Mouse (Mus musculus) lung, adult 18-20 months (tissue): ENCODE measurements around the gene Stk36.

ENCODE experiments used
- DNase-seq, 2 experiments: peaks; one replicate each; pipeline ENCODE4 v3.0.0; 2022; ENCODE audit warnings: mixed read lengths in 2 of 2

The Stk36 gene

DNA sequence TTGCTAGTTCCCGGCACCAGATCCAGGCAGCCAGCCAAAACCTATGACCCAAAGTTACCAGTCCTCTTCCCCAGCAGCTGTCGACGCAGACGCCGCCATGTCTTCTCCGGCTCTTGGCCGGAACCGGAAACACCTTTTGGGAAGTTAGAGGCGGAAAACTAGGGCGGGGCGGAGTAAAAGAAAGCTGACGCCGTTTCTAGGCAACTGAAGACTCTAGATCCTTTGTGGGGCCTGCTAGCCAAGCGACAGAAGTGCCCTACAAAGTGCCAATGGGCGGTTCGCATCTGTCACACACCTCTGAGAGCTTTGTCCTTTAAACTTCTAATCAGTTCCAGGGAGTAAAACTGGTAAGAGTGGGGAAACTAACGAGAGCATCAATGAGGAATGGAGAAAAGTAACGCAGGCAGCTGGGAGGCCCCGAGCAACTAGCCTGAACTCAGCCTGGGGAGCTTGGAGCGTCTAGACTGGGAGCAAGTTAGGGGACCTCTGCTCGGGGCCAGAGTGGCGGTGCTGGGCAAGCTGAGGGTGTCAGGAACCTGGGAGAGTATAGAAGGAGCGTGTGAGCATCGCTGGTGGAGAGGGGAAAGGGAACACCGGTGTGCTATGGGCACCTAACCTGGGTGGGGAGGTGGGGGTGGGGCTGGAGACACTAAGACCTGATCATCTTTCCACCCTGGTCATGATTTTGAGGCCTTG is at the start of gene Stk36, which contains the start of gene Rnf25:
Gene Stk36 (plus strand): TSS at position 179 of the 696 bp plus-strand sequence.
Gene Rnf25 (minus strand): TSS at position 131 of the 696 bp plus-strand sequence.
- peak; percentile 90 to 92 for DNase-seq

DNA sequence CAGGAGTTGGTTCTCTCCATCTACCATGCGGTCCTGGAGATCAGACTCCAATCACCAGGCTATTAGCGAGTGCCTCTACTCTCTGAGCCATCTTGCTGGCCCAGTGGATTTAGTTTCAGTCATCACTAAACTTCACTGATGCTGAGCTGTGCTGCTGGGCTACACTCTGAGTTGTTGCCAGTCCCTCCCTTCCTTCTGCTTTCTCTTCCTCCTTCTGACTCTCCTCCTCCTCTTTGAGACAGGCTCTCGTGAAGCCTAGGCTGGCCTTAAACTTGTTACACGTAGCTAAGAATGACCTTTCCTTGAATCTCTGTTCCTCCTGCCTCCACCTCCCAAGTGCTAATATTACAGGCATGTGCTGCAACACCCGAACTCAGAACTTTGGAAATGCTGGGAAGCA is 42.2 kb upstream of the Stk36 start:
- DNase-seq: no peak

DNA sequence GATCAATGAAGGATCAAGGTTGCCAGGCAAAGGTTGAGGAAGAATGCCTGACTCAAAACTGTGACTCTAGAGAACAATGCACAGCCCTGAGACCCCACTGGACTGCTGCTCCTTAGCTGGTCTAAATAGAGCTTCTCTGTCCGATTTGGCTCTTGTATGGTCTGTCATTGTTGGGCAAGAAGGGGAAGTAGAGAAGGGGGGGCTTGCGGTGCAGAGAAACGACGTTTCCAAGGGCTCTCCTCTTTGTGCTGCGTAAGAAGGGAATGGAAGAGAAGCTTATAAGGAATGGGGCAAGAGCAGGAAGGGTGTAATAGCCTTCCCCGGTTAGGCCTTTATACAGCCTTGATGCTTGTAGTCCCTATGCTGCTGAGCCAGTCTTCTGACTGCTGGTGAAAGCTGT is 35.4 kb upstream of the Stk36 start:
- no peak for DNase-seq

DNA sequence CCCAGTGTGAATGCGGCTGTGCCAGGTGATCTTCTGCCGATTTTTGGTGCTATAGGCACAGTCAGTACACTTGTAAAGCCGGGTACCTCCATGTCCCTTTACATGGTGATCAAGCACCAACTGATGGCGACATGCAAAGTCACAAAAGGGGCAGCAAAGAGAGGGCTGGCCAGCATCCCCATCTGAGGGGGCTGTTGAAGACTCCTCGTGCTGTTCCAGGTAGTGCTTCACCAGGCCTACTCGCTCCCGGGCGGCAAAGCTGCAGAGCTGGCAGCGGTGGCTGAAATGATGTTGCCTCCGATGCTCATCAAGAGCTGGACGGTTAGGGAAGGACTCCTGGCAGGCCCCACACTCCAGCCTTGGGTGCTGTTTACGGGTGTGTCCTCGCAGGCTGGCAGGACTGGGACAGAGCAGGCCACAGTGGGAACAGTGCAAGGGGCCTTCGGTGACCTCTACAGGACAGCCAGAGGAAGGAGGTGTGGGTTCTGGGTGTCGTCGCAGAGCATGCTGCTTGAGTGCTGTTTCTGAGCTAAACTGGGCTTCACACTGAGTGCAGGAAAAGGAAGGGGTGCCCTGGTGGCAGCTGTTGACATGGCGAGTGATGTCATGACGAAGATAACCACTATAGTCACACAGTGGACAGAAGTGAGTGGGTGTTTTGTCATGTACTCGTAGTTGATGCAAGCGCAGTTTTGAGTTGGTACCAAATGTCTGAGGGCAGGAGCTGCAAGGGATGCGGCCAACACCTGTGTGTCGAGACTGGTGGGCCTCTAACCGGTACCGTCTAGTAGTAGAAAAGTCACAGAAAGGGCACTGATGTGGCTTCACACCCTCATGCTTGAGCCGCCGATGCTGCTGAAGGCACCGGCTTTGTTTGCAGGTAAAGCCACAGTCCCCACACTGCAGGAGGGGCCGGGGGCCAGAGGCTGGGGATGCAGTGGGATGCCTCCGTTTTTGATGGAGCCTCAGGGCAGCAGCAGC is 31.2 kb upstream of the Stk36 start:
- no peak for DNase-seq

DNA sequence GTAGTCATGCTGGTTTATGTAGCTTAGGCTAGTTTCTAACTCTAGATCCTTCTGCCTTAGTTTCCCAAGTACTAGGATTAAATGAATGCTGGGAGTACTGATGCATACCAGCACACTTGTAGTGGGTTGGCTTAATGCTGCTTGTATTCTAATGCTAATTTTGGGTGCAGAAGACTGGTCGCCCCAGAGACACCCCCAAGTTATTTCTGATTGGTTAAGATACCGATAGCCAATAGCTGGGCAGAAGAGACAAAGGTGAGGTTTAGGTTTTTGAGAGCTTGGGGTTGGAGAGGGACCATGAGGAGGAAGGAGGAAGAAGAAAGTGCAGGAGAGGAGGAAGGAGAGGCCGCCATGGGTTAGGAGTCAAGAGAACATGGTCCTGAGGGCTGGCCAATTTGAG is 18.6 kb upstream of the Stk36 start:
- DNase-seq: no peak

DNA sequence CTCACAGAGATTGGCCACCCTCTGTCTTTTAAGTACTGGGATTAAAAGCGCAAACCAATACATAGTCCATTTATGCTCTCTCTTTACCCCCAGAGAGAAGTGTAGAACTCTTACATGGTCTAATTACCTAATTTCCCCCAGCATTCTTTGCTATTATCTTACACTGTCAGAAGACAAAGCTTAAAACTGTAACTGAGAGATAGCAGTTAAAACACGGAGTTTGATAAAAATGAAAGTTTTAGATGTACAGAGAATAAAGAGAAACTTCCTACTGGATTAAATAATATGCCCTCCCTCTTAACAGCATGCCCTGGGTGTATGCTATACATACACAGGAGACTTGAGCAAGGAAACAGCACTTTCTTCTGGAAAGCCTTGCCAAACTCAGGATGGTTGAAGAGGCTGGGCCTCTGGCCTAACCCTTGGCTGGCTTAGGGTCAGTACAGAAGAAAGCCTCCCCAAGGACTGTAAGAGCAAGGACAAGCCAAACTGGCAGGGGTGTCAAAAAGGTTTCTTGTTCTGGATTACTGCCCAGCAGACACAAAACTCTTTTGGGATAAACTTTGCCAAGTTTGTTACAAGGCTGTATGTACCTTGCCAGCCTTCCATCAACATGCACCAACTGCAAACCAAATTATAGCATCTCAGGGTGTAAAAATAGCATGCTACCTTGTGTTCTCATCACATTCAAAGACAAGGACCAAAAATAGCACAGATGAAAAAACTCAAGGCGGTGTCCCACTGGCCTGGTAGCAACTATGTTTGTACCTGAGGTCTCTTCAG is 16.4 kb upstream of the Stk36 start:
- DNase-seq: no peak

DNA sequence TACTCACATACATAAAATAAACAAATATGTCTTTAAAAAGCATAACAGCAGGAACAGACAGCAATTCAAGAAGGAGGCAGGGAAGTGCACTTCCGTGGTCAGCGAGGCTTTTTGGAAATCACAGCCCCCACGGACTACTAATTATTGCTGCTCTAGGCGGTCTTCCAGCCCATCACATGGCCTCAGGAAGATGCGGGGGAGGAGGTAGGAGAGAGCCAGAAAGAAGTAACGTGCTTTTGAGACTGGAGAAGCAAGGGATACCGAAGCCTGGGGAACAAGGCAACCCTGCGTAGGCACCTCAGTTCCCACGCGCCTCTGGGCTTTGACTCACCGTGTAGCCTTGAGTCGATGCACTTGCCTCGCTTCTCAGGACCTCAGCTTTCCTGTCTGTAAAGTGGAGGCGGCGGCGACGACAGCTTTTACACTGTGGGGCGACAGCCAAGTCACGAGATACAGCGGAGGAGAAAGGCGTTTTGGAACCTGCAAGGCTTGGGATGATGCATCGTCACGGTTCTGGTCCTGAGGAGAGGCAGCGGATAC is 13.9 kb upstream of the Stk36 start:
- peak in 1 of 2 experiments; percentile 14 for DNase-seq

DNA sequence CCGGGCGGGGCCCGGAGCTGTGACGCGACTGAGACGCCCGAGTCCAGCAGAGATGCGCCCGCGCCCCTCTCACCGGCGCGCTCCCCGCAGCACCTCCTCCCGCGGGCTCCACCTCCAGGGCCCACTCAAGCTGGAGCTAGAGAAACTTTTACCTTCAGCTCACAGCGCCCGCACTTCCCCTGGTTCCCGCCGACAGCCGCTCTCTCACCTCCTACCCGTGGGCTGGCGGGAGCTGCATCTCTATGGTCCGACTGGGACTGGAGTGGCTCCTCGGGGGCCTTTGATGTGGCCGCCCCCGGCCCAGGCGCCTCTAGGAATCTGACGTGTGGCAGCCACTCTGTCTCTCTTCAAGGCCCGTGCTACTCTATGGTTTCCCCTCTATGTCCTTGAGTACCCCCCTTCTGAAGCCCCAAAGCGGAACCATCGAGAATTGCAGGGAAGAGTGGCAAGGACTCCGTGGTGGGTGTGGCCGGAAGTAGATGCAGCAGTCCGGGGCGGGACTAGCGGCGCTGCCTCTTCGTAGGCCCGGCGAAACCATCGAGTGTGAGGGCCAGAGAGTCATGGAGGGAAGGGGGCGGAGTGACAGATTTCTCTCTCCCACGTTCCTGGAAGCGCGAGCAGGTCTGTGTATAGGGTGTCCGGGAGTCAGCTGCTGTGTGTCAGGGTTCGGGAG is 13.3 kb upstream of the Stk36 start, which contains the start of the genes Zfp142 and Bcs1l:
Gene Zfp142 (minus strand): TSS at position 474 of the 673 bp plus-strand sequence.
Gene Bcs1l (plus strand): TSS at position 517 of the 673 bp plus-strand sequence.
- DNase-seq: peak; percentile 99

DNA sequence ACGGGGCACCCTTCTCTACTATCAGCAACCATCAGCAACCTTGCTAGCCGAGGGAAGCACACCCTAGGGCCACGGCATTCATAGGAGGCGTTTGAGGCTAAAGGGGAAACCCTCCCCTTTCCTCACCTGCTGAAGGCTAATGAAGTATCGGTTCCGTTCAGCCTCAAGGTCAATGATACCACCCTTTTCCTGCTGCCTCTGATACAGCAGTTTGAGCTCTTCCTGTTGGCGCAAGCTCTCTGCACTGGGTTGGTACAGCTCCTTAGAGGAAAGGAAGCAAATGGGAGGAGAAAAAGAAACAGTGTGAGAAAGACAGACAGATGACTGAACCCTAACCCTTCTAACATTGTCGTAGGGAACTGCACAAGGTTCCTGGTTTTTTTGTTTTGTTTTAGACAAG is 6.8 kb upstream of the Stk36 start:
- no peak for DNase-seq

DNA sequence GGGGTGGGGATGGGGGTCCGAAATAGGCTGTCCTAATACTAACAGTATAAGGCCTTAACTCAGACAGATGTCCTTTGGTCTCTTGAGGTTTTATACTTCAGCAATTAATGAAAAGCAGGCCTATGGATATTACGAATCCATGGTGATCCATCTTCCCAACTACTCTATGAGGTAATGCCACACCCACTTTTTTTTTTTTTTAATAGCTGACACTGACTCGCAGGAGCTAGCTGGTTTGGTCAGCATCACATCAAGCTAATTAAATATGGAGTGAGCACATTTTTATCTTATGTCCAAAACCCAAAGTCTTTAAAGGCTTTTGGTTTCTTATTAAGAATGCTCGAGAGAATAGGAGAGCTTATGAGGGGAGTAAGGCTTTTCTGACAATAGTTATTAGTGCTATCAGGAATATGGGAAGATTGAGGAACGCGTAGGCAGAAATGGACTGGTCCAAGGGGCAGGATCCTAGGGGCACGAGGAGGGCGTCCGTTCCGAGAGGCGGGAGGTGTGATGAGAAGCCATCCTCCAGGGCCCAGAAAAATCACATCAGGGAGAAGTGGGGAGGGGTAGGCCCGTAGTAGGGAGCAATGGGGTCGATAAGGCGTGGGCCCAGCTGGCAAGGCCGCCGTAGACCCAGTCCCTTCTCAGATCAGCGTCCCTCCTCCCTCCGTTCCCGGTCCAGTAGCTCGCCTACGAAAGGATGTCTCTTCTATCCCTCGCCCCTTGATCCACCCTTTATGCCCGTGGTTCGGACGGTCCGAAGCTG is 561 bp upstream of the Stk36 start:
- DNase-seq: peak in 1 of 2 experiments; percentile 10

DNA sequence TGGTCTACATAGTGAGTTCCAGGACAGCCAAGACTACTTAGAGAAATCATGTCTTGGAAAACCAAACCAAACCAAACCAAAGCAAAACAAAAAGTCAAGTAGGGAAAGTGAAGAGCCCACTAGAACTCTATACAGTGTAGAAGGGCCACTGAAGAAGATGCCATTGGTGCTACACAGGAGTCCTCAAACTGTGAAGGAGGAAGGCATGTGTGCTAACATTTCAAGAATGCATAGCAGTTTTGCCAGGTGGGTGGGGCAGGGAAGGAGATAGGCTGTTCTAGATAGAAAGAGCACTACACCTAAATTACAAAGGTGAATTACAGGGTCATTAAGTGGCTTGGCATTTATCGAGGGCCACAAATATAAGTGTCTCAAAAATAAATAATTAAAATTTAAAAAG is 22.9 kb downstream of the Stk36 start:
- peak; percentile 78 to 80 for DNase-seq

DNA sequence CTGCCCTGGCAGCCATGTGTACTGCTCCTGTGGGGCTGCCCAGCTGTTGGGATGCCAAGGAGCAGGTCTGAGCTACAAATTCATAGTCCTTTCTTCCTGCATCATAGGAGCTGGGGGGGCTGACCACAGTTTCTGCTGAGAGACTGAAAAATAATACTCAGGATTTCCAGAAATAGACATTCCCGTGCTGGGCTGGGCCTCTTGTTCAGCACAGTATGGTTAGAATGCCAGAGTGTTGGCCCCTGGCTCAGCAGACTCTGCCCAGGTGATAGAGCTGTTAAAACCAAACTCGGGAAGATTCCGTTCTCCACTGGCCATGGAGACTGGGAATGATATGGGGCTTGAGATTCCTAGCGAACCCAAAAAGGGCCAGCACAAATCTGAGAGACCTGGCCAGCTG is 24.8 kb downstream of the Stk36 start:
- peak; percentile 9 to 20 for DNase-seq

DNA sequence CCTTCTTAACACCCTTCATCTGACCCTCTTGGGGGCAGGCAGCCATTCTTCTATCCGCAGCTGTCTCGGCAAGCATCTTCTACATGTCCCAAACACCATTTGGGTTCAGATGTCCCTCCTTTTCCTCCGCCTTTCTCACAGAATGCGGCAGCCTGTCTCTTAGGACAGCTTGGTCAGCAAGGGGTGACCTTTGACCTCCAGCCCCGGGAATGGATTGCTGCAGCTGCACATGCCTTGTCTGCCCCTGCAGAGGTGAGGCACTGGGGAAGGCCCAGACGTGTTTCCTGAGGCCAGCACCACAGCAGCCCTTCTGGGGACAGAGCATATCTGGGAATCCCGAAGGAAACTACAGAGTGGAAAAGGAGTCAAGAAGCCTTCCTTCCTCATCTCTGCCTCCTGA is 26.8 kb downstream of the Stk36 start:
- no peak for DNase-seq

DNA sequence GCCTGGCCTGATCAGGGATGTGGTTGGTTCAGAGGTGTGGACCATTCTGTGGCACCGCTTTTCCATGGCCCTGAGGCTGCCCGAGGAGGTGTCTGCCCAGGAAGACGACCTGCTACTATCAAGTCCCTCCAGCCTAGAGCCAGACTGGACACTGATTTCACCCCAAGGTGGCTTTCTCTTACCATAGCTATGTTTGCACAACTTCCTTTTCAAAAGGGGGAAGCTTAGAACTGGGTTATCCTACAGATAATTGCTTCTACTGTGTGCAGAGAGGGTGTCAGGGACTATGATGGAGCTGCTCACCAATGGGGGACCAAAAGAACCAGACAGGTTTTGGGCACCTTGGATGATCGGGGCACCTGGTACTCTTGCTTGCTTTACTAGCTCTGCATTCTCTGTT is 31.5 kb downstream of the Stk36 start:
- DNase-seq: no peak

DNA sequence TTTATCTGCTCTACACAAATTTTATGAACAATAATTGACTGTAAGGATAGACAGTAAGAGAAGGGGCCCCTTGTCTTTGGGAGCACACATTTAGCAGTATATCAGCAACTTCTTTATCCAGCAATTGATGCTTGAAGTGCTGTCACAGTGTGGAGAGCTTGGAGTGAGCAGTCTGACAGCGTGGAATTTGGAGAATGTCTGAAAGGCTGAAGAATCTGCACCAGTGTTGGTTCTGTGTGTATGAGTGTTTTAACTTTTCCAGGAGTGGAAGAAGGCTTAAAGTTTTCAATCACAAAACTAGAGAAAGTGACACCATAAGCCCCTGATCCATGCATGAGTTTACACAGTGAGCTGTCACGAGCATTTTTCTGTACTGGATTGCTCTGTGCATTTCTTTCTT is 42.3 kb downstream of the Stk36 start:
- DNase-seq: no peak

DNA sequence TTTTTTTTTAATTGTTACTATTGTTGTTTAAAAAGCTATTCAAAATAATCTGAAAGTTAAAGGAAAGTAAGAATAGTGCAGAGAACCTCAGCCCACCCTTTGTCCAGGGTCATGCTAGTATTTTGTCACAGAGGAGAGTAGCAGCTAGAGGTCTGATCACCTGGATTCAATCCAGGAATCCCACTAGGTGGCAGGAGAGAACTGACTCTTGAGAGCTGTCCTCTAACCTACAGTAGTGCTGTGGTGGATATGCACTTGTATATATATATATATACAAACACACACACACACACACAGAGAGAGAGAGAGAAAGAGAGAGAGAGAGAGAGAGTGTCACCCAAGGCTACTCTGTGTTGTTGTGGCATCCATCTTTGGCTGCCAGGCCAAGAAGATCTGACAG is 42.7 kb downstream of the Stk36 start:
- DNase-seq: no peak

DNA sequence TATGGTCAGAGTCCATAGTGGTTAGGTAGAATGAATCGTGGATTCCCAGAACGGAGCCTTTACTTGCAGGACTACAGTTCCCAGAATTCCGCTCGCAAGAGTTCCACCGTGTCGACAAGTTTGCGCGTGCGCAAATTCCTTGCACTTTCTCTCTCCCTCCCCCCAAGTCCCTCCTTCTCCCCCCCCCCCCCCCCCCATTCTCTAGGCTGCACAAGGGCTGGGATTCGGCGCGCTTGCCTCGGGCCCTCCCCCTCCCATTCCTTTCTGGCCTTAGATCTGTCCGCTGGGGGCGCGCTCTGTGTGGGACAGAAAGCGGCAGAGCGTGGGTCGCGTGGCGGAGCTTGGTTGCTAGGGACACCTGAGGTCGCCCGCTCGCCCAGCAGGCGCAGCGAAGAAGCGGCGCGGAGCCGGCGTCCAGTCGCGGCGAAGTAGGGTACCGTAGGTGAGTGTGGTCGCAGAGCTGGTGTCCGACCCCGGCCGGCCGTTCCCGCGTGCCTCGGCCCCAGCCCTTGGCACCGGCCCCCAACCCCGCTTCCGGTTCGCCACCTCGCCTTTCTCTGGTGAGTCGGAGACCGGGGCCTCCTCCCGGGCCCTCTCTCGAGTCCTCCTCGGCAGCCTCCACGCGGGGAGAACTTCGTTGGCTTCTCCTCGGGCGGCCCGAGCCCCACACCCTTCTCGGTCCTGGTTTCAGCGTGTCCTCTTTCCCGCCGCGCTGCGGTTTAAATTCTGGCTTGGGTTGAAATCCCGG is 60.4 kb downstream of the Stk36 start, which contains the start of gene Ttll4:
Gene Ttll4 (plus strand): TSS at position 298 of the 748 bp plus-strand sequence.
- peak; percentile 96 to 98 for DNase-seq

DNA sequence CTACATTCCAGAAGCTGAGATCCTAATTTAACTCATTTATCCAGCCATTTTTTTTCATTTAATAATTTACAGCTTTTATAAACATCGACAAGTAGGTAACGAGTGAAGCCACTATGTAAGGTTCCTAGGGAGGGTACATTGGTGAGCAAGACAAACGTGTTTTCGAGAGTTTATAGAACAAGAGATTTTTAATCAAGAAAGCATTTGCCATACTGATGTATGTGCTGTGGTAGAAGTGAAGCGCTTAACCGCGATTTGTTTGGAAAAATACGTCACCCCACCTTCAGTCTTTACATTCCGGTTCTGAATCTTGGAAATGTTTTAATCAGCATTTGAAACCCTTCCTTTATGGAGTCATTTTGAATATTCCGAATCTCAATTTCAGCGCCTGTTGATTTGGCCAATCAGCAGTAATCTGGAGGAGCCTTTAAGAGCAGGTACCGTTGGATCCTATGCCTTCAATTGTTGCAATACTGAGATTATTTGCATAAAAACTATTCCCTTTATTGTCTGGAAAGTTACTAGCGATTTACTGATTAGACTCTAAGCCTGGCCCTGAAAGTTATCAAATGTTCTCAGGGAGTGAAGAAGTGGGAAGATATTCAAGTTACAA is 61.1 kb downstream of the Stk36 start:
- no peak for DNase-seq

DNA sequence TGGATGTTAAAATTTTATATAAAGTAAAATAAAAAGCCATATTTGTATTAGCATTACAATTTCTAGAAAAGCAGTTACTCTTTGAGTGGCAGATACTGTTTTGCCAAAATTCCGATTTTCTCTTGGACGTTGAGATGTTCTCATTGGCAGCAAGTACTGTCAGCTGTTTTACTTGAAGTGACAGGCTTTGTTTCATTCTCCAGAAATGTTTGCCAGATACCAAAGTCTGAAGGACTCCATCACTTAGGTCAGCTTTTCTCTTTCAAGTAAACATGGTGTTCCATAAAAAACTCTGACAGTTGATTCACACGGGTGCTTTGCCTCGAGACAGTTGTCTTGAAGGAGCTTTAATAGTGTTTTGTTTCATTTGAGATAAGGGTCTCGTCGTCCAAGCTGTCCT is 63.9 kb downstream of the Stk36 start:
- no peak for DNase-seq

DNA sequence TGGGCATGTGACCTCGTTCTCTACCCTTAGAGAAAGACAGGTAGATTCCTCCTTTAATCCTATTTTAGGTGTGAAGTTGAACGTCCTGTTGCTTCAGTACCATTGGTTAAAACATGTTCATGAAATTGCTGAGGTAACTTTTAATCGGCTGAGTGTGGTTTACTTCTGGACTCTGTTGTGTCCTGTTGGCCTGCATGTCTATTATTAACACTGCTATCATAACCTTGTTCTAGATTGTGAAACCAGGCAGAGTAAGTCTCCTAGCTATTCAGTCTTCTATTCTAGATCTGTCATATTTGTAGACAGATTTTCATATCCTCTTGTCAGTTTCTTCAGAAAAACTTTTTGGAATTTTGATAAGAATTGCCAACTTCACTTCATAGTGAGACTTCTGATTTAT is 67.1 kb downstream of the Stk36 start:
- DNase-seq: no peak
